Mouse (Mus musculus): ENCODE data around the gene Lpin3.

The Lpin3 gene

DNA sequence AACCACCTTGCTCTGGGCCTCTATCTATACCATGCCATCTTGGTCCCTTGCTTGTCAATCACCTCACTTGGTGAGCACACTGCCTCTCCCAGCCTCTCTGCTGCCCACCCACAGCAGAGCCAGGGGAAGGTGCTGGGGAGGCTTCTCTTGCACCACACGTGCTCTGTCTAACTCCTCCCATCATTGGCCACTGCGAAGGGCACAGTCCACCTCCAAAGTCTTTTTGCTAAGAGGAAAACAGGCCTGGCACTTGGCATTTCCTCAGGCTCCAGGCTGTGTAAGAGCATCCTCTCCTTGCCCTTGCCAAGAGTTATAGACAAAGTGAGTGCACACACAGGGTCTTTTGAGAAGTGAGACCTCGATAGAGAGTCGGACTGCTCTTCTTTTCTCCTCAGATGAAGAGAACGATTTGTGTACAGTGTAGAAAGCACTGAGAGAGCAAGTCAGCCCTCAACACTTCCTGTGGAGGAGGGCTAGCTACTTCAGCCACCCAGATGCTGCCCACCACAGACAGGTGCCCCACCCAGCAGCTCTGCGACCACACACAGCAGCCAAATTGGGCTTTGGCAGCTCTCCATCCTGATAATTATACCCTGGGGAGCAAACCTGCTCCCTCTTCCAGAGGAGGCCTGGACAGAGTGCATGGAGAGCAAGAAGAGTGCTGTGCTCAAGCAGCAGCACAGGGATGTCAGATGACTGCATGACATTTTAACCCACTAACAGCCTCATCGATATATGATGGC lies 72.8 kb downstream of the Lpin3 start:
- TF ChIP-seq POU5F1 (IDR thresholded peaks at IDR 0.05; ENCODE audit: borderline replicate concordance, low read length): no peak
- TF ChIP-seq NANOG (IDR thresholded peaks at IDR 0.05; ENCODE audit: borderline replicate concordance, low read length): no peak
- TF ChIP-seq CTCF (conservative IDR thresholded peaks at IDR 0.05; ENCODE audit: low read length): no peak
- Histone ChIP-seq H3K9me3 (ENCODE audit: low read length) (no peaks in the 10 kb centered on the region), H3K4me3 (replicated peaks; ENCODE audit: low read length) (no peak overlapping the region), H3K4me1 (replicated peaks; ENCODE audit: low read depth, low read length) (peaks cover 15% of the 10 kb centered on the region), H3K36me3 (ENCODE audit: insufficient read depth, low read length) (peaks cover 89% of the 10 kb centered on the region), H3K27me3 (ENCODE audit: insufficient read depth, low read length) (no peaks in the 10 kb centered on the region)

DNA sequence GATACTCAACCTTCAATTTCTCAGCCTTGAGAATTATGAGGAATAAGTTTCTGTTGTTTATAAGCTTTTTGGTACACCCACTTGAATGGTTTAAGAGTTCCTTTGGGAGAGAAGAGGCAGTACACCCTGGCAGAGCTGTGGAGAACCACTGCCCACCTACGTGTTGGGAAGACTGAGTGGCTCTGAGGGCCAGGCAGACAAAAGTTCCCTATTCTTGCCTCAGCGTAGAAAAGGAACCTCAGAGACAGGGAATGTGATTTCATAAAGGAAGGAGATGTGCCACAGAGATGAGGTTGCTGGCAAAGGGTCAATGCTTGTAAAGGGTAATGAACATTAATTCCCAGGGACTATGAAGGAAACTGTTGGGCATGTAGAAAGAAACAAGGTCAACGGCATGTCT lies 74.1 kb downstream of the Lpin3 start:
- TF ChIP-seq POU5F1 (IDR thresholded peaks at IDR 0.05; ENCODE audit: borderline replicate concordance, low read length) (no peak), NANOG (IDR thresholded peaks at IDR 0.05; ENCODE audit: borderline replicate concordance, low read length) (no peak), CTCF (conservative IDR thresholded peaks at IDR 0.05; ENCODE audit: low read length) (no peak)
- no peak overlapping the region for H3K4me3 ChIP-seq (replicated peaks; ENCODE audit: low read length)
- peaks cover 14% of the 10 kb centered on the region for H3K4me1 ChIP-seq (replicated peaks; ENCODE audit: low read depth, low read length)
- peaks cover 84% of the 10 kb centered on the region for H3K36me3 ChIP-seq (ENCODE audit: insufficient read depth, low read length)
- H3K9me3 ChIP-seq (ENCODE audit: low read length): no peaks in the 10 kb centered on the region
- no peaks in the 10 kb centered on the region for H3K27me3 ChIP-seq (ENCODE audit: insufficient read depth, low read length)

DNA sequence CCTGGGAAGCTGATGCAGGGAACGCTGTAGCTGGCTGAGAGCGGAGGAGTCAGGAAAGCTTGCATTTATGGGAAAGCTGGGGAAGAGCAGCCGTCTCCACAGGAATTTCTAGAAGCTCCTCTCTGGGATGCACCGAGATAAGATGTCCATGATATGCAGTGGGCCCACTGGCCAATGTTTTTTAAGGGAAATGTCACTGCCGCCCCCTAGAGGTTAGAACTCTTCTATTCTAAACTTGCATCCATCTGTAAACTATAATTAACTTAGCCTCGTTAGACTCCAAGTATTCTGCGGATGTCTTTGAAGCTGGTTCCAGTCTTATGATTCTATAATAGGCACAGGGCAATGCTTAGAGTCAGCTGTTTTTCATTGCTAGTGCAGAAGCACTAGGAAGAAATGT lies 74.9 kb downstream of the Lpin3 start:
- H3K36me3 ChIP-seq (ENCODE audit: insufficient read depth, low read length): peaks cover 84% of the 10 kb centered on the region
- no peak overlapping the region for H3K4me3 ChIP-seq (replicated peaks; ENCODE audit: low read length)
- H3K4me1 ChIP-seq (replicated peaks; ENCODE audit: low read depth, low read length): peaks cover 10% of the 10 kb centered on the region
- H3K27me3 ChIP-seq (ENCODE audit: insufficient read depth, low read length): no peaks in the 10 kb centered on the region
- TF ChIP-seq CTCF (conservative IDR thresholded peaks at IDR 0.05; ENCODE audit: low read length) (peak; percentile 28), POU5F1 (IDR thresholded peaks at IDR 0.05; ENCODE audit: borderline replicate concordance, low read length) (no peak)
- no peaks in the 10 kb centered on the region for H3K9me3 ChIP-seq (ENCODE audit: low read length)

Data from E14TG2a.4 (cell line).